Mouse (Mus musculus) kidney, postnatal 0 days (tissue): Measurements from ENCODE around the gene Slc20a1. TPM values are rescaled to one million over a fixed set of nuclear protein-coding genes. Genes with fewer than 3 reads are reported as not detected.
A peak's percentile ranks its signal among the peaks of the same experiment; 100 is the strongest.

ENCODE experiments used
- ATAC-seq: fragments of 200-750 bp; cut with Nextera tagmentation; replicated peaks from 2 replicates; pipeline ENCODE4 v1.8.0; 2017; ENCODE audit warnings: low read depth, moderate number of reproducible peaks, moderate TSS enrichment, moderate library complexity; ENCODE audit not compliant: low FRiP score
- DNase-seq: peaks from one replicate; pipeline ENCODE4 v3.0.0-alpha.2; 2016; ENCODE audit warnings: low spot score
- H3K27ac ChIP-seq: fragments of 300-500 bp; sonication (generic); 2 replicates; pipeline ENCODE4 v1.5.1; 2014; ENCODE audit warnings: mild to moderate bottlenecking
- H3K27me3 ChIP-seq: fragments of 300-500 bp; sonication (generic); 2 replicates; pipeline ENCODE4 v1.6.1; 2014; ENCODE audit warnings: low read length, mixed read lengths; ENCODE audit not compliant: insufficient read depth
- H3K36me3 ChIP-seq: fragments of 300-500 bp; sonication (generic); 2 replicates; pipeline ENCODE4 v1.6.1; 2014; ENCODE audit warnings: low read length, mixed read lengths; ENCODE audit not compliant: insufficient read depth
- H3K4me1 ChIP-seq: fragments of 300-500 bp; sonication (generic); replicated peaks from 2 replicates; pipeline ENCODE4 v1.6.1; 2014; ENCODE audit warnings: antibody characterized with exemption, low read length, mixed read lengths; ENCODE audit not compliant: insufficient read depth
- H3K4me2 ChIP-seq: fragments of 300-500 bp; sonication (generic); 2 replicates; pipeline ENCODE4 v1.6.1; 2014; ENCODE audit warnings: mild to moderate bottlenecking, low read length, moderate library complexity, mixed read lengths
- H3K4me3 ChIP-seq: fragments of 300-500 bp; sonication (generic); replicated peaks from 2 replicates; pipeline ENCODE4 v1.5.1; 2014; ENCODE audit warnings: low read depth, low read length
- H3K9ac ChIP-seq: fragments of 300-500 bp; sonication (generic); 2 replicates; pipeline ENCODE4 v1.6.1; 2014; ENCODE audit warnings: low read depth, low read length
- H3K9me3 ChIP-seq: fragments of 300-500 bp; sonication (generic); replicated peaks from 2 replicates; pipeline ENCODE4 v1.6.1; 2016; ENCODE audit warnings: low read length, inconsistent platforms, mixed read lengths
- CTCF ChIP-seq: IDR thresholded peaks from 2 replicates; pipeline ENCODE4 v1.5.1; 2016; ENCODE audit warnings: antibody characterized with exemption, low read depth, mild to moderate bottlenecking, moderate library complexity
- WGBS: fragments of 180-500 bp; shearing (Covaris S2); extraction: QIAGEN DNeasy Blood & Tissue Kit; methylation state at CpG from one replicate; pipeline ENCODE4 v1.1.7; 2014; 5-methylcytosine and 5-hydroxymethylcytosine counted together
- polyA plus RNA-seq: library from polyadenylated mRNA; unstranded; fragments of >200 nt; fragmentation: Nextera tagmentation; extraction: Ambion mirVana; gene quantifications from 2 replicates; pipeline ENCODE4 v1.2.1, GENCODE M21; 2015

The Slc20a1 gene
- polyA plus RNA-seq, 1 experiment from 2014 or later: 12.4 TPM

DNA sequence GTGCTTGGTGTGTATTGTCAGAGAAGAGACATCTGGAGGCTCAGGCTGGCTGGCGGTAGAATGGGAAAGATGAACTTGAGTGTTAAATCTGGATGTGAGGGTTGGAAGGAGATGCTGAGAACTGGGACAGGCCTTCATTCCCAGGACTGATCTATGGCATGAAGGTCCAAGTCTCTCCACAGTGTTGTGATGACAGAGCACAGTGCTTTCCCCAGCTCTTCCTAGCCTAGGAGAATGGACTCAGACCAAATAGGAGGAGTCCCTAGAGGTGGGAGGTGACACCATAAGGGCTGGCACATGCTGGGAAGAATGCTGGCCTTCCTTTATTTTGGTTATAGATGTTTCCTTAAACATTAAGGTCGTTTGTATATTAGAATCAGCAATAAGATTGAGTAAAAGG lies 13.4 kb downstream of the Slc20a1 start:
- no peak overlapping the region for H3K27ac ChIP-seq
- peaks cover 37% of the 10 kb centered on the region for H3K36me3 ChIP-seq
- H3K4me2 ChIP-seq: no peak overlapping the region
- ATAC-seq (no peak), DNase-seq (no peak)
- no peak overlapping the region for H3K4me3 ChIP-seq
- H3K9me3 ChIP-seq: no peaks in the 10 kb centered on the region
- no peaks in the 10 kb centered on the region for H3K4me1 ChIP-seq
- H3K27me3 ChIP-seq: no peaks in the 10 kb centered on the region
- no peak for TF ChIP-seq CTCF
- 70% methylated on average over 2 of the region's 2 CpGs for WGBS
- no peak overlapping the region for H3K9ac ChIP-seq

DNA sequence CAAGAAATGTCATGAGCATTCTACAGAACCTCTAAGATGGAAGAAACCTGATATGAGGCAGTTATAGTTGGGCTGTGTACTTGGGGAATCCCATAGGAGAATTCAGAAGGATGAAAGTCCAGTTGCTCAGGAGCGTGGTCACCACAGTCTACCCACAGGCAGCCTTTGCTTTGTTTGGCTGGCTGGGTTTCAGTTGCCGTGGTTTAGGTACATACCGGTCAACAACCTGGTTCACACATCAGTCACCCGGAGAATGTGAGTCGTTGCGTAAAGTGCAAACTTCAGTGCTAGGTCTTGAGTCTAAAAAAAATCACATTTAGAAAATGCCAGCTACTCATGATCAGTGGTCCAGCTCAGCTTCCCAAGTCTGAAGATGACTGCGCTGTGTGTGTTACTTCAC lies 14.0 kb downstream of the Slc20a1 start:
- Histone ChIP-seq H3K27ac (no peak overlapping the region), H3K36me3 (peaks cover 36% of the 10 kb centered on the region), H3K9me3 (no peaks in the 10 kb centered on the region), H3K9ac (no peak overlapping the region), H3K4me3 (no peak overlapping the region), H3K4me2 (no peak overlapping the region), H3K27me3 (no peaks in the 10 kb centered on the region), H3K4me1 (no peaks in the 10 kb centered on the region)
- no peak for TF ChIP-seq CTCF
- DNase-seq (no peak), ATAC-seq (peak; percentile 72)
- 80% methylated on average over 7 of the region's 7 CpGs for WGBS

DNA sequence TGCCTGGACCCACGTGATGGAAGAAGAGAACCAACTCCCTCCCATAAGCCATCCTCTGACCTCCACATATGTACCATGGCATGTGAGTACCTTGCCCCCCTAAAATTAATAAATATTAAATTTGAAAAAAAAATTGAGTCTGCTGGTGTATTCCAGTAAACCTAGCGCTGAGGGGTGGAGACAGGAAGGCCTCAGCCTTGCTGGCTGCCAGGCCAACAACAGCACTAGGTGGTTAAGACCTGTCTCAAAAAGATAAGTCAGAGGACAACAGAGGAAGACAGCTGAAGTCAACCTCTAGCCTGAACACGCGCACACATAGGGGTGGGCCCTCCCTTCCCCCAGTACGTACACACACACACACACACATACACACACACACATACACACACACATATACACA lies 16.2 kb downstream of the Slc20a1 start:
- 94% methylated on average over 5 of the region's 5 CpGs for WGBS
- ATAC-seq: no peak

DNA sequence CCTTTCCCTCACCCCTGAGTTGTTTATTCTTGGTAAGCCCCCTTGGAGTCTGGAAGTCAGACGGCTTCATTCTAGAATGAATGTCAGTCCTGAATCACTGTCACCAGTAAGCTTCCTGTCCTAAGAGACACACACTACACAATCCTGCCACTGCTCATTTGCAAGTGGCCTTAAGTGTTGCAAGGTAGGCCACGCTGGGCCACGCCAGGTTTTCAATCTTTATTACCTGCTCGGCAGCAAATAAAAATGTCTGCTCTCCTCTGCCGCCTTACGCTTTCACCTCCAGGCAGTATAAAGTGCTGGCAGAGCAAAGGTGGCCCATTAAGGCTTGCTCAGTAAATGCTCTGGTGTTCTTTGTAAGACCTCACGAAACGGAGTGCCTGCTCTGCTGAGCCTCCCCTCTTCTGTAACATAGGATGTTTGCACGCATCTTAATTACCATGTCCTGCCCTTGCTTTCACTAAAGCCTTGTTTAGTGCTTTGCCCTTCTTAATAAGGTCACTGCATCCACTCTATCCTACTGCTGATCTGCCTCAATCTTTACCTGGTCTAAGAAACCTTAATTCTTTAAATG lies 19.1 kb downstream of the Slc20a1 start:
- no peak for ATAC-seq

More for the DNA sequence above, 16.2 kb downstream of the Slc20a1 start:
- no peak for TF ChIP-seq CTCF
- Histone ChIP-seq H3K27ac (no peak overlapping the region), H3K36me3 (peaks cover 17% of the 10 kb centered on the region), H3K27me3 (no peaks in the 10 kb centered on the region), H3K9ac (no peak overlapping the region), H3K4me2 (no peak overlapping the region), H3K4me1 (no peaks in the 10 kb centered on the region), H3K9me3 (no peaks in the 10 kb centered on the region), H3K4me3 (no peak overlapping the region)
- no peak for DNase-seq

DNA sequence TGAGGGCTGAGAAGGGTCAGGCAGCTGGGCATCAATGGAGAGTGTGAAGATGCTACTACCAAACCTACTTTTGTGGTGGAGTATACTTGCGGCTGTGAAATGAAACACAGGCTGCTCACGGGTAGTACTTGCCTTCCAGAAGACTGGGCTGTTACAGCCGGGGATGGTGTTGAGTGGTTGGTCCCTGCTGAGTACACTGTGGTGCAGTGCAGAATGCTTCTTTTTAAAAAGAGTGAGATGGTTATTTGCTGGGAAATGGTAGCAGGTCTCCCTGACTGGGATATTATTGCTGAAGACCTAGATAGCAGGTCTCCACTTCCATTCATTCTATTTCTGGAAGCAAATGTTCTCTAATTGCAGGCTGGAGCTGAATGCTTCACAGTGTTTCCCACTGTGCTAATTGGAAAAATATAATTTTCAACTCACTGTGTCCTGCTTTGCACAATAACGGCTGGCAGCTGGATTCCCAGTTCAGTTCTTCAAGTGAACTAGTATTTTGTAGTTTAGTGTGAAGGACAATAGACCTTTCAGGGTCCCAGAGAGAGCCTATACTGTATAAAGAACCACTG lies 20.1 kb downstream of the Slc20a1 start:
- no peaks in the 10 kb centered on the region for H3K4me1 ChIP-seq
- TF ChIP-seq CTCF: no peak
- no peaks in the 10 kb centered on the region for H3K36me3 ChIP-seq
- H3K4me2 ChIP-seq: no peak overlapping the region
- no peak overlapping the region for H3K27ac ChIP-seq
- H3K9me3 ChIP-seq: no peaks in the 10 kb centered on the region
- no peak for ATAC-seq
- no peak overlapping the region for H3K4me3 ChIP-seq
- 90% methylated on average over 4 of the region's 4 CpGs for WGBS
- DNase-seq: no peak
- no peak overlapping the region for H3K9ac ChIP-seq
- H3K27me3 ChIP-seq: no peaks in the 10 kb centered on the region

More for the DNA sequence above, 19.1 kb downstream of the Slc20a1 start:
- Histone ChIP-seq H3K27ac (no peak overlapping the region), H3K27me3 (no peaks in the 10 kb centered on the region), H3K9me3 (no peaks in the 10 kb centered on the region), H3K4me1 (no peaks in the 10 kb centered on the region), H3K36me3 (no peaks in the 10 kb centered on the region), H3K4me2 (no peak overlapping the region), H3K4me3 (no peak overlapping the region), H3K9ac (no peak overlapping the region)
- DNase-seq: no peak
- no peak for TF ChIP-seq CTCF
- WGBS: 30% methylated on average over 9 of the region's 9 CpGs

DNA sequence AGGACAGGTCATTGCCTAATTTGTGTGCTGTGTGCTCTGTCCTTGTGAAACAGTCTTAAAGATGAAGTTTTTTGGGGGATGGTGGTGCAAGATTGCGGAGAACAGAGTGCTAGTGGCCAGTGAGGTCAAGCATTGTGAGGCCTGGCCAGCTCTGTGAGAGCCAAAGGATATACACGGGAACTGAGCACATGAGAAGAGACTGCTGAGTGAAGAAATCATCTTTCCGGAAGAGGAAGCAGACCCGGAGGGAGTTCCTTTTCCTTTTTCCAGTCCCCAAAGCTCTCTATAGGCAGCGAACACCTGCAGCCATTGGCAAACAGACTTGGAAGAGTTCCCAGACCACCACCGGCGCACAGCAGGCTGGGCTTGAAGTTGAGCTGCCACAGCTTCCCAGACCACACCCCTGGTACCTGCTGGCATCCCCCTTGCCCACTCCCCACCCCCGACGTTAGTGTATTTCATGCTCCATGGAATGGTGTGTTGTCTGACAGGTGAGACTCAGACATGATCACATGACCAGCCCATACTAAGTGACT lies 22.6 kb downstream of the Slc20a1 start:
- Histone ChIP-seq H3K4me2 (no peak overlapping the region), H3K27me3 (no peaks in the 10 kb centered on the region), H3K9me3 (no peaks in the 10 kb centered on the region), H3K4me3 (no peak overlapping the region), H3K36me3 (no peaks in the 10 kb centered on the region), H3K9ac (no peak overlapping the region), H3K4me1 (no peaks in the 10 kb centered on the region), H3K27ac (no peak overlapping the region)
- DNase-seq (no peak), ATAC-seq (no peak)
- TF ChIP-seq CTCF: no peak
- WGBS: 54% methylated on average over 9 of the region's 9 CpGs
